Comparison of ENCODE assay signal across 18 mouse cellular contexts in genomic region chr2:133517867-133518266, GRCm38 (mm10). TPM values are rescaled to one million over a fixed set of nuclear protein-coding genes. Genes with fewer than 3 reads are reported as not detected.
A peak's percentile ranks its signal among the peaks of the same experiment; 100 is the strongest.
DNase-seq lines count a peak whose midpoint lies in the region; ATAC-seq and TF ChIP-seq lines count a peak whose summit lies in the region.
"Had no signal": no experiment of that assay in that cellular context is flagged by ENCODE, and none has a peak within 500 bp of the region (broad histone marks: within the 10 kb centered on the region; RNA-seq: fewer than 3 reads in every experiment).

No protein-coding gene starts in this region.

- H3K4me1 ChIP-seq in liver, postnatal 0 days (ENCODE audit: insufficient read depth) = no peaks in the 10 kb centered on the region
- H3K4me1 ChIP-seq in liver, embryonic 12.5 days = no peaks in the 10 kb centered on the region
- H3K4me1 ChIP-seq in intestine, postnatal 0 days (replicated peaks; ENCODE audit: control insufficient read depth, insufficient read depth, low read length) = no peaks in the 10 kb centered on the region
- no peaks in the 10 kb centered on the region for H3K4me1 ChIP-seq in stomach, embryonic 16.5 days (ENCODE audit: control insufficient read depth, insufficient read depth, low read length)
- no peaks in the 10 kb centered on the region for H3K4me1 ChIP-seq in hindbrain, embryonic 10.5 days (replicated peaks)
- H3K4me1 ChIP-seq: forebrain, embryonic 13.5 days; heart, embryonic 12.5 days had no signal

- H3K27me3 ChIP-seq in liver, postnatal 0 days (ENCODE audit: insufficient read depth, low read length) = no peaks in the 10 kb centered on the region
- no peaks in the 10 kb centered on the region for H3K27me3 ChIP-seq in liver, embryonic 12.5 days (replicated peaks)
- H3K27me3 ChIP-seq in intestine, postnatal 0 days (replicated peaks; ENCODE audit: control insufficient read depth, insufficient read depth, low read length) = no peaks in the 10 kb centered on the region
- H3K27me3 ChIP-seq in stomach, embryonic 16.5 days (ENCODE audit: control insufficient read depth, insufficient read depth, low read length) = no peaks in the 10 kb centered on the region
- no peaks in the 10 kb centered on the region for H3K27me3 ChIP-seq in hindbrain, embryonic 10.5 days (ENCODE audit: insufficient read depth, poor library complexity, severe bottlenecking)
- H3K27me3 ChIP-seq: forebrain, embryonic 13.5 days; heart, embryonic 12.5 days; Patski had no signal

- 28% methylated on average over 2 of the region's 2 CpGs for WGBS in liver, postnatal 0 days (ENCODE audit: insufficient replicate concordance)
- WGBS in liver, embryonic 12.5 days (ENCODE audit: insufficient replicate concordance) = 30% methylated on average over 2 of the region's 2 CpGs
- 34% methylated on average over 2 of the region's 2 CpGs for WGBS in intestine, postnatal 0 days
- 71% methylated on average over 2 of the region's 2 CpGs for WGBS in stomach, embryonic 16.5 days
- WGBS in hindbrain, embryonic 10.5 days = 88% methylated on average over 2 of the region's 2 CpGs

- H3K36me3 ChIP-seq in liver, postnatal 0 days (replicated peaks; ENCODE audit: insufficient read depth, low read length) = no peaks in the 10 kb centered on the region
- no peaks in the 10 kb centered on the region for H3K36me3 ChIP-seq in liver, embryonic 12.5 days
- H3K36me3 ChIP-seq in intestine, postnatal 0 days (ENCODE audit: control insufficient read depth, insufficient read depth) = no peaks in the 10 kb centered on the region
- no peaks in the 10 kb centered on the region for H3K36me3 ChIP-seq in stomach, embryonic 16.5 days (ENCODE audit: control insufficient read depth, insufficient read depth, low read length)
- no peaks in the 10 kb centered on the region for H3K36me3 ChIP-seq in hindbrain, embryonic 10.5 days
- H3K36me3 ChIP-seq: embryonic facial prominence, embryonic 10.5 days; heart, embryonic 12.5 days had no signal

- H3K9ac ChIP-seq in liver, postnatal 0 days (replicated peaks) = no peak overlapping the region
- H3K9ac ChIP-seq in liver, embryonic 12.5 days = no peak overlapping the region
- H3K9ac ChIP-seq in intestine, postnatal 0 days (ENCODE audit: low read depth, low read length) = no peak overlapping the region
- no peak overlapping the region for H3K9ac ChIP-seq in stomach, embryonic 16.5 days (ENCODE audit: low read length)
- H3K9ac ChIP-seq: forebrain, embryonic 13.5 days; forebrain, postnatal 0 days; heart, embryonic 12.5 days had no signal

- no peak for DNase-seq in liver, postnatal 0 days
- DNase-seq in urinary bladder, postnatal 36 days (ENCODE audit: low spot score in 2 of 2) = no peak
- DNase-seq in MN1 (ENCODE audit: low spot score) = no peak
- no peak for DNase-seq in hindbrain, embryonic 10.5 days (ENCODE audit: low spot score)
- DNase-seq: adrenal gland, postnatal 14 days; cerebellum, adult 11-12 months; cerebellum, adult 9-10 months; cerebellum, postnatal 25 days; forebrain, postnatal 0 days; gastrocnemius, postnatal 14 days had no signal

- no peaks in the 10 kb centered on the region for H3K9me3 ChIP-seq in liver, postnatal 0 days (ENCODE audit: low read length)
- no peaks in the 10 kb centered on the region for H3K9me3 ChIP-seq in liver, embryonic 12.5 days (replicated peaks)
- no peaks in the 10 kb centered on the region for H3K9me3 ChIP-seq in intestine, postnatal 0 days (ENCODE audit: control insufficient read depth)
- H3K9me3 ChIP-seq in stomach, embryonic 16.5 days (replicated peaks; ENCODE audit: control insufficient read depth, low read length) = no peaks in the 10 kb centered on the region
- no peaks in the 10 kb centered on the region for H3K9me3 ChIP-seq in hindbrain, embryonic 10.5 days
- H3K9me3 ChIP-seq: embryonic facial prominence, embryonic 10.5 days; forebrain, embryonic 13.5 days; heart, embryonic 12.5 days had no signal

- H3K27ac ChIP-seq in liver, postnatal 0 days (ENCODE audit: low read depth) = no peak overlapping the region
- no peak overlapping the region for H3K27ac ChIP-seq in liver, embryonic 12.5 days
- H3K27ac ChIP-seq in intestine, postnatal 0 days (ENCODE audit: low read depth, low read length) = no peak overlapping the region
- H3K27ac ChIP-seq in stomach, embryonic 16.5 days (ENCODE audit: low read length) = peak overlapping the region; percentile 8; the same call in 1 of the 2 replicates
- H3K27ac ChIP-seq in hindbrain, embryonic 10.5 days = no peak overlapping the region
- H3K27ac ChIP-seq: embryonic facial prominence, embryonic 10.5 days; forebrain, embryonic 13.5 days had no signal

- ATAC-seq in liver, postnatal 0 days = peak; percentile 56
- no peak for ATAC-seq in liver, embryonic 12.5 days
- peak; percentile 78 for ATAC-seq in intestine, postnatal 0 days
- ATAC-seq in stomach, embryonic 16.5 days (ENCODE audit: insufficient read depth, low FRiP score) = no peak
- ATAC-seq: activated CD4-positive, CD25-positive, alpha-beta regulatory T cell, adult 4 months; forebrain, embryonic 13.5 days; forebrain, postnatal 0 days; Patski had no signal

- no peak for TF ChIP-seq EP300 in liver, postnatal 0 days (IDR thresholded peaks at IDR 0.05; ENCODE audit: low read depth)

- no peak overlapping the region for H3K4me2 ChIP-seq in liver, postnatal 0 days (ENCODE audit: low read depth, low read length)
- no peak overlapping the region for H3K4me2 ChIP-seq in liver, embryonic 12.5 days
- 0 out of 2 replicates have a peak overlapping the region, but pooled peaks have one; percentile 3 for H3K4me2 ChIP-seq in intestine, postnatal 0 days (replicated peaks; ENCODE audit: low read depth)
- H3K4me2 ChIP-seq in stomach, embryonic 16.5 days (ENCODE audit: low read depth, low read length) = no peak overlapping the region
- H3K4me2 ChIP-seq: forebrain, embryonic 13.5 days; heart, embryonic 12.5 days had no signal

- no peak overlapping the region for H3K4me3 ChIP-seq in liver, postnatal 0 days (ENCODE audit: low read depth, low read length)
- no peak overlapping the region for H3K4me3 ChIP-seq in liver, embryonic 12.5 days
- H3K4me3 ChIP-seq in intestine, postnatal 0 days (ENCODE audit: low read depth, low read length) = no peak overlapping the region
- H3K4me3 ChIP-seq in stomach, embryonic 16.5 days (replicated peaks; ENCODE audit: low read length) = no peak overlapping the region
- H3K4me3 ChIP-seq in hindbrain, embryonic 10.5 days = no peak overlapping the region
- H3K4me3 ChIP-seq: embryonic facial prominence, embryonic 10.5 days; forebrain, embryonic 13.5 days; heart, embryonic 12.5 days had no signal

- no peak for TF ChIP-seq CTCF in liver, postnatal 0 days (IDR thresholded peaks at IDR 0.05; ENCODE audit: low read depth)
- TF ChIP-seq CTCF in intestine, postnatal 0 days (IDR thresholded peaks at IDR 0.05; ENCODE audit: low read depth) = no peak

RNA-seq across cellular contexts. Expression of gene Bmp2, which starts 34.1 kb away (rescaled TPM):
- 5.6 and 5.7 TPM in 2 replicates for polyA plus RNA-seq in liver, postnatal 0 days (2015; fragmentation: Nextera tagmentation; extraction: Ambion mirVana)
- 6.7 TPM in 2 replicates for polyA plus RNA-seq in liver, embryonic 12.5 days (2016; fragmentation: Nextera tagmentation; extraction: Ambion mirVana)
- 11.6 and 14.6 TPM in 2 replicates for polyA plus RNA-seq in intestine, postnatal 0 days (2015; fragmentation: Nextera tagmentation; extraction: Ambion mirVana)
- polyA plus RNA-seq in stomach, embryonic 16.5 days (2015; fragmentation: Nextera tagmentation; extraction: Ambion mirVana) = 10.6 and 11.0 TPM in 2 replicates
- 1.1 and 2.0 TPM in 2 replicates for polyA plus RNA-seq in hindbrain, embryonic 10.5 days (2016; fragmentation: Nextera tagmentation; extraction: Ambion mirVana)
- polyA plus RNA-seq: activated CD4-positive, CD25-positive, alpha-beta regulatory T cell, adult 4 months had no signal

Comparison
In these comparisons a context has a peak if more than half of its experiments do, and no peak if none do; other contexts are left out.
1. ATAC-seq: peak in liver, postnatal 0 days (single experiment) and intestine, postnatal 0 days (single experiment); none in liver, embryonic 12.5 days (single experiment) and stomach, embryonic 16.5 days (single experiment).